Mouse (Mus musculus) ES-Bruce4 (cell line): ENCODE results near the gene Lrpprc. TPM values are rescaled to one million over a fixed set of nuclear protein-coding genes. Genes with fewer than 3 reads are reported as not detected.

Experiments
- H3K27ac ChIP-seq: 2 replicates; pipeline ENCODE4 v1.5.1; 2012; ENCODE audit warnings: low read length, inconsistent platforms; ENCODE audit not compliant: insufficient read depth
- H3K27me3 ChIP-seq: 2 replicates; pipeline ENCODE4 v1.6.1; 2012; ENCODE audit warnings: mild to moderate bottlenecking, low read length, inconsistent platforms; ENCODE audit not compliant: control insufficient read depth, poor library complexity, insufficient read depth, severe bottlenecking
- H3K36me3 ChIP-seq: 2 replicates; pipeline ENCODE4 v1.6.1; 2012; ENCODE audit warnings: inconsistent platforms, mild to moderate bottlenecking, low read length, moderate library complexity; ENCODE audit not compliant: control insufficient read depth, poor library complexity, insufficient read depth, severe bottlenecking
- H3K4me1 ChIP-seq: one replicate; pipeline ENCODE4 v1.8.1; 2011; ENCODE audit warnings: low read length; ENCODE audit not compliant: control insufficient read depth, insufficient read depth
- H3K4me3 ChIP-seq: 2 replicates; pipeline ENCODE4 v1.5.1; 2011; ENCODE audit warnings: low read depth, mild to moderate bottlenecking, low read length
- H3K9ac ChIP-seq: 2 replicates; pipeline ENCODE4 v1.6.1; 2012; ENCODE audit warnings: low read depth, mild to moderate bottlenecking, inconsistent platforms; ENCODE audit not compliant: poor library complexity, severe bottlenecking
- H3K9me3 ChIP-seq: replicated peaks from 2 replicates; pipeline ENCODE4 v1.6.1; 2012; ENCODE audit warnings: mild to moderate bottlenecking, low read length, inconsistent platforms; ENCODE audit not compliant: control insufficient read depth, poor library complexity, insufficient read depth, severe bottlenecking
- CTCF ChIP-seq: IDR thresholded peaks from one replicate; pipeline ENCODE4 v1.8.1; 2011; ENCODE audit warnings: low read depth, low read length
- EP300 ChIP-seq: IDR thresholded peaks from 2 replicates; pipeline ENCODE4 v1.6.1; 2011; ENCODE audit warnings: low read depth, low read length; ENCODE audit not compliant: insufficient read depth
- POLR2A ChIP-seq: IDR thresholded peaks from one replicate; pipeline ENCODE4 v1.8.1; 2011; ENCODE audit warnings: low read length; ENCODE audit not compliant: insufficient read depth
- polyA plus RNA-seq: library from polyadenylated mRNA; stranded (reverse); fragments of >200 nt; gene quantifications from 2 replicates; pipeline ENCODE4 v1.2.4, GENCODE M21; 2011; ENCODE audit warnings: low read depth; ENCODE audit not compliant: missing spikeins, insufficient read depth, insufficient read length

Gene Lrpprc
- polyA plus RNA-seq, 1 experiment: 78.8 TPM

DNA sequence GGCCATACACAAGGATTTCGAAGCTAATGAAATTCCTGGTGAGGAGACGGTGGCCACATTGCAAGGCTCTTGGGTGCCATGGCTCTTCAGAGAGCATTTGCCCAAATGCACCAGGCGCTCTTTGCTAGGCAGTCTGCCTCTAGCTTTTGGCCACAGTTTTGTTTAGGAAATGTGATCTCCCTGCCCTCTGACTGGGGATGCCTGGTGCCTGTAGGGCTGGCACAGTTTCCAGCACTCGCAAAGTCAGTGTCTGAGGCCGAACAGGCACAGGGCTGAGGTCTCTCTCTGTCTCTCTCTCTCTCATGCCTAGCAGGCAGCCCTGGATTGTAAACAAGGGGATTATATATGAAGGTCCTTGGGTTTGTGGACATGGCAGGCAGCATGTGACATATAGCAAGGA lies 100.5 kb downstream of the Lrpprc start:
- no peaks in the 10 kb centered on the region for H3K27me3 ChIP-seq
- no peak overlapping the region for H3K27ac ChIP-seq
- no peaks in the 10 kb centered on the region for H3K4me1 ChIP-seq
- no peak overlapping the region for H3K4me3 ChIP-seq
- H3K9me3 ChIP-seq: no peaks in the 10 kb centered on the region
- no peaks in the 10 kb centered on the region for H3K36me3 ChIP-seq
- no peak overlapping the region for H3K9ac ChIP-seq
- TF ChIP-seq EP300: no peak
- TF ChIP-seq POLR2A: no peak
- no peak for TF ChIP-seq CTCF

DNA sequence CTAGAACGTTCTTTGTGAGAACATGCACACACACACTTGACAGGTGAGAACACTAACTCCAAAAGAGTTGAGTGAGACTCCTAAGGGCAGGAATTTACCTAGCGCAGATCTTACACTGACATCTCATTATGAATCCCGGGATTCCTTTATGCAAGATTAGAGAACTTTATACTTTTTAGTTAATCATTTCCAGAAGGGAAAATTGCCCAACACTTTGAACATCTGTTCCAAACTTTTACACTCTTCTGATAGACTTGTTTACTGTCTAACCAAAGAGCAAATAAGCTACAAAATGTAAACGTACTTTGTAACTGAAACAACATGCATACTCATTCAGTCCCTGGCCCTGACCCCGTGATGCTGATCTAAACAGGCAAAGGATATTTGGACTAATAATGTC lies 101.3 kb downstream of the Lrpprc start:
- no peak overlapping the region for H3K27ac ChIP-seq
- TF ChIP-seq CTCF: no peak
- TF ChIP-seq POLR2A: no peak
- TF ChIP-seq EP300: no peak
- no peak overlapping the region for H3K9ac ChIP-seq
- H3K4me1 ChIP-seq: no peaks in the 10 kb centered on the region
- no peaks in the 10 kb centered on the region for H3K36me3 ChIP-seq
- H3K9me3 ChIP-seq: no peaks in the 10 kb centered on the region
- H3K27me3 ChIP-seq: no peaks in the 10 kb centered on the region
- H3K4me3 ChIP-seq: no peak overlapping the region

DNA sequence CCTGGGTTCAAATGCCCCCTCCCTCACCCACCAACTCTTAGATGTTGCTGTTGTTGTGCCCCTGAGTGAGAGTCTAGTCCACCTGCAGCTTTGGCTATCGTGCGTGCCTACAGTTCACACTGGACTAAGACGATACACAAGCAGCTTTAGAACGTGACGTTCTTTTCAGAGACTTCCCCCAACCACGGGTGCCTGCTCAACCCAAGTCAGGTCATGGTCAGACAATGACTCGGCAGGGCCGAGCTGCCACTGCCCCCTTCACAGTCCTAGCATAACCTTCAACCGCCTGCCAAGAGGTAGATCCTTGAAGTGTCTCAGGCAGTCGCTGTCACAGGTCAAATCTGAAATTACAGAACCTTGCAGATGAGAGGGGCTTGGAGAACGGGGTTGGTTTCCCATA lies 101.8 kb downstream of the Lrpprc start:
- no peaks in the 10 kb centered on the region for H3K36me3 ChIP-seq
- no peak overlapping the region for H3K27ac ChIP-seq
- no peak overlapping the region for H3K9ac ChIP-seq
- no peaks in the 10 kb centered on the region for H3K4me1 ChIP-seq
- H3K4me3 ChIP-seq: no peak overlapping the region
- no peaks in the 10 kb centered on the region for H3K9me3 ChIP-seq
- no peaks in the 10 kb centered on the region for H3K27me3 ChIP-seq
- no peak for TF ChIP-seq EP300
- TF ChIP-seq CTCF: no peak
- no peak for TF ChIP-seq POLR2A

GRCm38 (mm10) chr17:84687994-84688393 lies 102.6 kb downstream of the Lrpprc start:
- H3K9me3 ChIP-seq: no peaks in the 10 kb centered on the region
- H3K4me3 ChIP-seq: no peak overlapping the region
- no peaks in the 10 kb centered on the region for H3K27me3 ChIP-seq
- H3K4me1 ChIP-seq: no peaks in the 10 kb centered on the region
- H3K27ac ChIP-seq: no peak overlapping the region
- TF ChIP-seq CTCF (no peak), EP300 (no peak), POLR2A (no peak)
- H3K36me3 ChIP-seq: no peaks in the 10 kb centered on the region
- H3K9ac ChIP-seq: no peak overlapping the region

DNA sequence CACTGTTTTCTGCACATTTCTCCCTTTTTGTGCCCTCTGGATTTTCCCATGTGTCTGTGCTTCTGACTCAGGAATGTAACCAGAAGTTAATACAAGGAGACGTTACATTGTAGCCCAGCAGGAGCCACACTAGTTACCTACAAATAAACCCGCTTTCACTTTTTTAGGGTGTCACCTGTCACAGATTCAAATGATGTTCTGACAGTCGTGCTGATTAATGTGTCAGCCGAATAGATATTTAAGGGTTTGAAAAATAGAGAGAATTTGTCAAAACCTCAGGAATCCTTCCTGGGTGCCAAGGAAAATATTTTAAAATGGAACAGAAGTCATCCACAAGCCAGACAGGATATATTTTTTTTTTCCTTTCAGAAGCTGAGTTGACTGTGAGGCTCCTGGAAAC lies 105.3 kb downstream of the Lrpprc start:
- H3K27ac ChIP-seq: no peak overlapping the region
- H3K9me3 ChIP-seq: no peaks in the 10 kb centered on the region

GRCm38 (mm10) chr17:84684284-84684683 lies 106.3 kb downstream of the Lrpprc start:
- H3K9me3 ChIP-seq: no peaks in the 10 kb centered on the region

More for the DNA sequence above, 105.3 kb downstream of the Lrpprc start:
- TF ChIP-seq EP300 (no peak), POLR2A (no peak), CTCF (no peak)
- Histone ChIP-seq H3K4me3 (no peak overlapping the region), H3K4me1 (no peaks in the 10 kb centered on the region), H3K9ac (no peak overlapping the region), H3K36me3 (no peaks in the 10 kb centered on the region), H3K27me3 (no peaks in the 10 kb centered on the region)

More at GRCm38 (mm10) chr17:84684284-84684683, 106.3 kb downstream of the Lrpprc start:
- Histone ChIP-seq H3K27ac (no peak overlapping the region), H3K27me3 (no peaks in the 10 kb centered on the region), H3K4me1 (no peaks in the 10 kb centered on the region), H3K9ac (no peak overlapping the region), H3K36me3 (no peaks in the 10 kb centered on the region), H3K4me3 (no peak overlapping the region)
- TF ChIP-seq EP300: no peak
- TF ChIP-seq CTCF: no peak
- TF ChIP-seq POLR2A: no peak
